Mouse (Mus musculus): Measurements from ENCODE around the gene Il20. TPM values are rescaled to one million over a fixed set of nuclear protein-coding genes. Genes with fewer than 3 reads are reported as not detected.

Il20 gene
- polyA plus RNA-seq (2012; rRNA removed), result not detected in 2 replicates

- no peak within 1 kb of the TSS for H3K4me3 ChIP-seq (ENCODE audit: insufficient read depth, low read depth, low read length)
- TF ChIP-seq CTCF (conservative IDR thresholded peaks at IDR 0.05; ENCODE audit: insufficient read depth, insufficient read length, low read depth, low read length), result no peak
- TF ChIP-seq POLR2A (IDR thresholded peaks at IDR 0.05; ENCODE audit: low read depth, low read length), result no peak
- DNase-seq, result no peak
- no peaks in the 10 kb centered on the region for H3K36me3 ChIP-seq (ENCODE audit: control insufficient read depth, insufficient read depth, low read length)
- H3K27ac ChIP-seq (ENCODE audit: insufficient read depth, low read depth, low read length), result no peak within 1 kb of the TSS
- no peaks in the 10 kb centered on the region for H3K4me1 ChIP-seq (ENCODE audit: control insufficient read depth, insufficient read depth, low read length)
- H3K27me3 ChIP-seq (replicated peaks; ENCODE audit: control insufficient read depth, insufficient read depth, low read length), result no peaks in the 10 kb centered on the region
- 84% methylated on average over 12 of the region's 12 CpGs for WGBS
Observed at GRCm38 (mm10) chr1:130911401-130912010, at the start of gene Il20. TSS of gene Il20 (minus strand) at chr1:130911451.

- H3K36me3 ChIP-seq (ENCODE audit: control insufficient read depth, insufficient read depth, low read length), result no peaks in the 10 kb centered on the region
- no peaks in the 10 kb centered on the region for H3K4me1 ChIP-seq (ENCODE audit: control insufficient read depth, insufficient read depth, low read length)
- no peak overlapping the region for H3K4me3 ChIP-seq (ENCODE audit: insufficient read depth, low read depth, low read length)
- no peak for TF ChIP-seq POLR2A (IDR thresholded peaks at IDR 0.05; ENCODE audit: low read depth, low read length)
- TF ChIP-seq CTCF (conservative IDR thresholded peaks at IDR 0.05; ENCODE audit: insufficient read depth, insufficient read length, low read depth, low read length), result no peak
- no peak overlapping the region for H3K27ac ChIP-seq (ENCODE audit: insufficient read depth, low read depth, low read length)
- H3K27me3 ChIP-seq (replicated peaks; ENCODE audit: control insufficient read depth, insufficient read depth, low read length), result no peaks in the 10 kb centered on the region
- no peak for DNase-seq
- 21% methylated on average over 6 of the region's 6 CpGs for WGBS
Observed at GRCm38 (mm10) chr1:130946920-130947319, 35.7 kb upstream of the Il20 start.

- Histone ChIP-seq H3K27me3 (replicated peaks; ENCODE audit: control insufficient read depth, insufficient read depth, low read length) (no peaks in the 10 kb centered on the region), H3K36me3 (ENCODE audit: control insufficient read depth, insufficient read depth, low read length) (no peaks in the 10 kb centered on the region), H3K4me1 (ENCODE audit: control insufficient read depth, insufficient read depth, low read length) (no peaks in the 10 kb centered on the region), H3K27ac (ENCODE audit: insufficient read depth, low read depth, low read length) (no peak overlapping the region), H3K4me3 (ENCODE audit: insufficient read depth, low read depth, low read length) (no peak overlapping the region)
- 40% methylated on average over 3 of the region's 3 CpGs for WGBS
- no peak for DNase-seq
- TF ChIP-seq POLR2A (IDR thresholded peaks at IDR 0.05; ENCODE audit: low read depth, low read length) (no peak), CTCF (conservative IDR thresholded peaks at IDR 0.05; ENCODE audit: insufficient read depth, insufficient read length, low read depth, low read length) (no peak)
Observed at GRCm38 (mm10) chr1:130941801-130942200, 30.6 kb upstream of the Il20 start.

- TF ChIP-seq CTCF (conservative IDR thresholded peaks at IDR 0.05; ENCODE audit: insufficient read depth, insufficient read length, low read depth, low read length), result no peak
- no peak for TF ChIP-seq POLR2A (IDR thresholded peaks at IDR 0.05; ENCODE audit: low read depth, low read length)
- Histone ChIP-seq H3K36me3 (ENCODE audit: control insufficient read depth, insufficient read depth, low read length) (no peaks in the 10 kb centered on the region), H3K4me1 (ENCODE audit: control insufficient read depth, insufficient read depth, low read length) (no peaks in the 10 kb centered on the region), H3K27me3 (replicated peaks; ENCODE audit: control insufficient read depth, insufficient read depth, low read length) (no peaks in the 10 kb centered on the region), H3K27ac (ENCODE audit: insufficient read depth, low read depth, low read length) (no peak within 1 kb of the TSS), H3K4me3 (ENCODE audit: insufficient read depth, low read depth, low read length) (no peak within 1 kb of the TSS)
- no peak for DNase-seq
- 61% methylated on average over 4 of the region's 4 CpGs for WGBS
Observed at GRCm38 (mm10) chr1:130940065-130940687, 28.9 kb upstream of the Il20 start, which contains the start of gene Il19. TSS of gene Il19 (minus strand) at chr1:130940115.

GRCm38 (mm10) chr1:130938192-130938591 lies 26.9 kb upstream of the Il20 start:
- DNase-seq, result no peak
- Histone ChIP-seq H3K4me3 (ENCODE audit: insufficient read depth, low read depth, low read length) (no peak overlapping the region), H3K27me3 (replicated peaks; ENCODE audit: control insufficient read depth, insufficient read depth, low read length) (no peaks in the 10 kb centered on the region), H3K36me3 (ENCODE audit: control insufficient read depth, insufficient read depth, low read length) (no peaks in the 10 kb centered on the region), H3K27ac (ENCODE audit: insufficient read depth, low read depth, low read length) (no peak overlapping the region), H3K4me1 (ENCODE audit: control insufficient read depth, insufficient read depth, low read length) (no peaks in the 10 kb centered on the region)
- TF ChIP-seq CTCF (conservative IDR thresholded peaks at IDR 0.05; ENCODE audit: insufficient read depth, insufficient read length, low read depth, low read length), result no peak
- TF ChIP-seq POLR2A (IDR thresholded peaks at IDR 0.05; ENCODE audit: low read depth, low read length), result no peak
- WGBS, result 86% methylated on average over 7 of the region's 7 CpGs

- WGBS, result 82% methylated on average over 4 of the region's 4 CpGs
- no peak overlapping the region for H3K27ac ChIP-seq (ENCODE audit: insufficient read depth, low read depth, low read length)
- TF ChIP-seq CTCF (conservative IDR thresholded peaks at IDR 0.05; ENCODE audit: insufficient read depth, insufficient read length, low read depth, low read length) (no peak), POLR2A (IDR thresholded peaks at IDR 0.05; ENCODE audit: low read depth, low read length) (no peak)
- H3K27me3 ChIP-seq (replicated peaks; ENCODE audit: control insufficient read depth, insufficient read depth, low read length), result no peaks in the 10 kb centered on the region
- DNase-seq, result no peak
- H3K4me1 ChIP-seq (ENCODE audit: control insufficient read depth, insufficient read depth, low read length), result no peaks in the 10 kb centered on the region
- H3K36me3 ChIP-seq (ENCODE audit: control insufficient read depth, insufficient read depth, low read length), result no peaks in the 10 kb centered on the region
- no peak overlapping the region for H3K4me3 ChIP-seq (ENCODE audit: insufficient read depth, low read depth, low read length)
Observed at GRCm38 (mm10) chr1:130937170-130937569, 25.9 kb upstream of the Il20 start.

- H3K4me3 ChIP-seq (ENCODE audit: insufficient read depth, low read depth, low read length), result no peak overlapping the region
- TF ChIP-seq CTCF (conservative IDR thresholded peaks at IDR 0.05; ENCODE audit: insufficient read depth, insufficient read length, low read depth, low read length), result no peak
- no peak for TF ChIP-seq POLR2A (IDR thresholded peaks at IDR 0.05; ENCODE audit: low read depth, low read length)
- 54% methylated on average over 6 of the region's 6 CpGs for WGBS
- no peaks in the 10 kb centered on the region for H3K36me3 ChIP-seq (ENCODE audit: control insufficient read depth, insufficient read depth, low read length)
- no peaks in the 10 kb centered on the region for H3K4me1 ChIP-seq (ENCODE audit: control insufficient read depth, insufficient read depth, low read length)
- no peaks in the 10 kb centered on the region for H3K27me3 ChIP-seq (replicated peaks; ENCODE audit: control insufficient read depth, insufficient read depth, low read length)
- H3K27ac ChIP-seq (ENCODE audit: insufficient read depth, low read depth, low read length), result no peak overlapping the region
- no peak for DNase-seq
Observed at GRCm38 (mm10) chr1:130936351-130936750, 25.1 kb upstream of the Il20 start.

All from kidney, adult 2 months (tissue).